Mouse (Mus musculus): ENCODE measurements around the gene Mrps25. TPM values are rescaled to one million over a fixed set of nuclear protein-coding genes. Genes with fewer than 3 reads are reported as not detected.

Mrps25 gene
- total RNA-seq, 2 experiments from 2014 or later: 53.0 TPM

DNA sequence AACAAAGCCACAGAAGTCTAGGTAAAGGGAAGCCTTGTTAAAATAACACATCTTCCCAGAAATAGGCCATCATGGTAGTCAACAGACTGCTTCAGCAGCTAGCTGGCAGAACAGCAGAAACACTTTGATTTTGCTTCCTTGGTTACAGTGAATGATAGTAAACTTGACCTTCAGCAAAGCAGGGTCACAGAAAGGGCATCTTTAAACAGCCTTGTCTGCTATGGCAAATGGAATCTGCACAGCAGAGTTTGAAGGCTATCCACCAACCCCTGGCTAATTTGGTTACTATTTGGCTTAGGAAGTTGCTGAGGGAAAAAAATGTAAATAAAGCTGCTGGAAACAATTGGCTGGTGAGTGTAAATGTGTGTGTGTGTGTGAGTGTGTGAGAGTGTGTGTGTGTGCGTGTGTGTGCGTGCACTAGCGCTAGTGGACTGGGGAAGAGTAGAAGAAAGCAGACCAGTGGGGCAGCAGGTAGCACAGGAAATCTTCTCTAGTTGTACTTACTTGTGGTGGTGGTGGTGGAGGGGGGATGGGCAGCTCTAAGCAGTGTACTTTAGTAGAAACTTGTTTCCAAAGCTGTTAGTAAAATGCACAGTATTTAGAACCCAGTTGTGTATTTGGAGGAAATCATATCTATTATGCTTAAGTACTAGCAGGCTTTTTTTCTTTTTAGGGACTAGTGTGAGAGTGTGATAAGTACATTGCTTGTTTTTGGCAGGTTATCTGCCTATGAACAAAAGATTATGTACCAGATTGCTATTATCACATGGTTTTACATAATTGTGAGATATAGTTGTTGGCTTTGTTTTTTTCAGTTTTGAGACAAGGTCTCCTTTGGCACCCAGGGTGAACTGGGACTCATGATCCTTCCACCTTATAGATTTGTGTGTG is 51.6 kb downstream of the Mrps25 start:
- DNase-seq (ENCODE audit: low spot score in 2 of 2): no peak
- intact Hi-C loops (cut with DNase I): no loop called here

DNA sequence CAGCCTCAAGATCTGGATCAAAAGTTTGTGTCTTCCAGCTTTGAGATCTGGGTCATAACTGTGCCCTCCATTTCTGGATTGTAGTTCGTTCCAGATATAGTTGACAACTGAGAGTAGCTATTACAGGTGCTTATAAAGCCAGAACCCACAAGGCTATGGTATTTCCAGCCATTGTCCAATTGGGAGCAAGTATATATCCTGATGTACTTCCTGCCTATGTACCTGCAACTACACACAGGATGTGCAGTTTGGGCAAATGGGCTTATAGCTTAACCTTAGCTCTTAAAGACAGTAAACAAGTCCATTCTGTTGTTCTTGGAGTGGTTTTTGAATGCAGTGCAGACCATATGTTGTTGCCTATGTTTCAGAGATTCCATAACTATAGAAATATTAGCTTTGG is 52.4 kb downstream of the Mrps25 start:
- intact Hi-C loops (cut with DNase I): no loop called here

DNA sequence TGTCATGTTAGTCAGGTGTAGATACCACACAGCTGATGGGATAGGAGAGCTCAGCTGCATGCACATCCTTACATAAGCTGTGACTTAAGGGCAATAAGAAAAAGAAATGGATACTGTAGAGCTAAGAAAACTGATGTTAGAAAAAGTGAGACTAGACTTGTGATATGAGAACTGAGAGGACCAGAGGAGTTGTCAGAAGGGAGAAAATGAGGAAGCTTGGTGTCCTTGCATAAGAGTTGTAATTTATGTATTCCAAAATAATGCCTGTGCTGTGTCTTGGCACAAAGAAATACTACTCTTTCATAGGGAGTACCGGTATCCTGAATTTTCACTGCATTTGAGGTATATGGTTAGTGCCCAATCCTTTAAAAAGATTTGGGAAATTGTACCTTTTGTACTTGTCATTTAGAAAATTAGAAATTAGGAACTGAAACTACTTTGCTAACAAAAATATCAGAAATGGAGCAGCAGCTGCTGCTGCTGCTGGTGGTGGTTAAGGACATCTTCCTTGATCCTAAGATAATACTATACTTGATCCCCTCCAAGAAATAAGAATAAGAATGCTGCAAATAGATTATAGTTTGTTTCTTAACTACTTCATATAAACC is 56.9 kb downstream of the Mrps25 start:
- no peak for DNase-seq (ENCODE audit: low spot score in 2 of 2)
- intact Hi-C loops (cut with DNase I): no loop called here

More for the DNA sequence above, 52.4 kb downstream of the Mrps25 start:
- DNase-seq (ENCODE audit: low spot score in 2 of 2): no peak

DNA sequence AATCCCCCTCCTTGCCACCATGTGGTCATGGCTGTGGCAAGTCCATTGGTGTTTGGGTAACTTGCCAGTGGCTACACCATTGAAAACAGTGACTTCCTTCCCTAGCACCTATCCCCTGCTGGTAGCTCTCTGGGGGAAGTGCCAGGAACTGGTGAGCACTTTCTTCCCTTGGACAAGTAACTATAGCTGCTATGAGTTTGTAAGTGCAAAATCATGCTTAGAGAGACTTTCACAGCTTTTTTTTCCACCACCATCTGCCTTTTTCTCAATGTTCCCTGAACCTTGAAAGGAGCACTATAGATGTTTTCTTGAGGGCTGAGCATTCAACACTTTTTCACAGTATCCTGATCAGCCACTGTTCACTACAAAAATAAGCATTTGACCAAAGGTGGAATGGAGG is 59.3 kb downstream of the Mrps25 start:
- no peak for DNase-seq (ENCODE audit: low spot score in 2 of 2)
- intact Hi-C loops (cut with DNase I): no loop called here

Other genes starting within 250 kb of the Mrps25 start
- gene Fgd5, start 205.2 kb downstream of the Mrps25 start, total RNA-seq (2021): 1 to 10 TPM; 3.5 to 7.0 TPM
- gene Nr2c2, start 92.6 kb downstream of the Mrps25 start, total RNA-seq (2021): 10 to 100 TPM; 97.1 to 97.8 TPM
- 10 to 100 TPM; 40.3 to 46.8 TPM for gene Rbsn, start 30.9 kb upstream of the Mrps25 start, total RNA-seq (2021)
- gene Trh, start 60.6 kb upstream of the Mrps25 start, total RNA-seq (2021): 1 to 10 TPM; 1.9 to 9.9 TPM

Measured in left cerebral cortex, postnatal 36 days (tissue).